Mouse (Mus musculus): ENCODE data around the gene Ap2b1.

The Ap2b1 gene

GRCm38 (mm10) chr11:83447612-83448011 lies 148.8 kb downstream of the Ap2b1 start:
- no peak for DNase-seq

GRCm38 (mm10) chr11:83448021-83448926 lies 149.4 kb downstream of the Ap2b1 start:
- DNase-seq: peak in 1 of 2 experiments; percentile 33

- DNase-seq: peak; percentile 61 to 62
Measured at GRCm38 (mm10) chr11:83448927-83449236, 150.1 kb downstream of the Ap2b1 start.

- no peak for DNase-seq
Measured at GRCm38 (mm10) chr11:83449298-83449697, 150.5 kb downstream of the Ap2b1 start.

GRCm38 (mm10) chr11:83450550-83450949 lies 151.7 kb downstream of the Ap2b1 start:
- no peak for DNase-seq

- DNase-seq: peak; percentile 68 to 80
Measured at GRCm38 (mm10) chr11:83451281-83451680, 152.5 kb downstream of the Ap2b1 start.

- no peak for DNase-seq
Measured at GRCm38 (mm10) chr11:83454548-83454947, 155.7 kb downstream of the Ap2b1 start.
